Mouse (Mus musculus) erythroblast, adult 5-6 weeks (primary cell): Measurements from ENCODE around the gene Mcf2l. TPM values are rescaled to one million over a fixed set of nuclear protein-coding genes. Genes with fewer than 3 reads are reported as not detected.
A peak's percentile ranks its signal among the peaks of the same experiment; 100 is the strongest.

Experiments used
- ATAC-seq: replicated peaks from 2 replicates; pipeline ENCODE4 v1.8.0; 2016; ENCODE audit warnings: moderate number of reproducible peaks, mild to moderate bottlenecking, moderate TSS enrichment, inconsistent platforms; ENCODE audit not compliant: poor library complexity, low FRiP score, severe bottlenecking
- total RNA-seq, 2 experiments: library from RNA; stranded (forward) in 1 of 2; stranded (reverse) in 1 of 2; fragments of 150-400 nt in 1 of 2; fragments of 200-764, 138-1000 nt in 1 of 2; gene quantifications; 2 replicates each; pipeline versions ENCODE4 v1.2.3 to v1.2.4; 2015 to 2017; ENCODE audit warnings: low replicate concordance in 2 of 2

The Mcf2l gene
- total RNA-seq, 2 experiments from 2014 or later = 2.0 to 3.1 TPM

- no peak for ATAC-seq
These were observed 66.9 kb downstream of the Mcf2l start for GRCm38 (mm10) chr8:12940549-12940948.

- no peak for ATAC-seq
These were observed 67.7 kb downstream of the Mcf2l start for GRCm38 (mm10) chr8:12941161-12941926.

- no peak for ATAC-seq
These were observed 74.3 kb downstream of the Mcf2l start for GRCm38 (mm10) chr8:12947604-12948573.

- ATAC-seq = no peak
These were observed 75.0 kb downstream of the Mcf2l start for GRCm38 (mm10) chr8:12948574-12948961.

GRCm38 (mm10) chr8:12951051-12951630 lies 77.5 kb downstream of the Mcf2l start:
- ATAC-seq = no peak

- ATAC-seq = no peak
These were observed 79.1 kb downstream of the Mcf2l start for GRCm38 (mm10) chr8:12952699-12953098.

- ATAC-seq = no peak
These were observed 81.8 kb downstream of the Mcf2l start for GRCm38 (mm10) chr8:12955362-12955879.

GRCm38 (mm10) chr8:12955880-12956279 lies 82.3 kb downstream of the Mcf2l start:
- ATAC-seq = no peak

GRCm38 (mm10) chr8:12956941-12957340 lies 83.3 kb downstream of the Mcf2l start:
- no peak for ATAC-seq

GRCm38 (mm10) chr8:12957419-12957818 lies 83.8 kb downstream of the Mcf2l start:
- no peak for ATAC-seq

GRCm38 (mm10) chr8:12960609-12961008 lies 87.0 kb downstream of the Mcf2l start:
- ATAC-seq = no peak

GRCm38 (mm10) chr8:12961211-12961610 lies 87.6 kb downstream of the Mcf2l start:
- ATAC-seq = no peak

GRCm38 (mm10) chr8:12961821-12962534 lies 88.4 kb downstream of the Mcf2l start:
- no peak for ATAC-seq

- ATAC-seq = no peak
These were observed 89.2 kb downstream of the Mcf2l start for GRCm38 (mm10) chr8:12962541-12963380.

- ATAC-seq = no peak
These were observed 102.7 kb downstream of the Mcf2l start for GRCm38 (mm10) chr8:12976290-12976689.

- no peak for ATAC-seq
These were observed 103.1 kb downstream of the Mcf2l start for GRCm38 (mm10) chr8:12976723-12977122.

GRCm38 (mm10) chr8:12977325-12977724 lies 103.7 kb downstream of the Mcf2l start:
- no peak for ATAC-seq

GRCm38 (mm10) chr8:12978308-12978707 lies 104.7 kb downstream of the Mcf2l start:
- no peak for ATAC-seq

- ATAC-seq = peak; percentile 66
These were observed 105.1 kb downstream of the Mcf2l start for GRCm38 (mm10) chr8:12978726-12979125.
